Mouse (Mus musculus) thymus, postnatal 36 days (tissue): Measurements from ENCODE around the gene Ttc30a1.

Source experiments
- DNase-seq, 2 experiments: peaks; one replicate each; pipeline ENCODE4 v3.0.0; 2022; ENCODE audit warnings: mixed read lengths in 2 of 2

The Ttc30a1 gene

GRCm38 (mm10) chr2:75981440-75982081 lies at the start of gene Ttc30a1:
Ttc30a1 (minus strand) TSS chr2:75981967.
- DNase-seq, result peak; percentile 70 to 71

- no peak for DNase-seq
These were observed 48.3 kb upstream of the Ttc30a1 start for GRCm38 (mm10) chr2:76030080-76030479.

- DNase-seq, result no peak
These were observed 47.5 kb upstream of the Ttc30a1 start for GRCm38 (mm10) chr2:76029081-76029901.

- DNase-seq, result no peak
These were observed 35.1 kb upstream of the Ttc30a1 start for GRCm38 (mm10) chr2:76016890-76017289.

- DNase-seq, result no peak
These were observed 34.4 kb upstream of the Ttc30a1 start for GRCm38 (mm10) chr2:76016136-76016535.

- DNase-seq, result no peak
These were observed 33.7 kb upstream of the Ttc30a1 start for GRCm38 (mm10) chr2:76015460-76015859.

- DNase-seq, result no peak
These were observed 32.9 kb upstream of the Ttc30a1 start for GRCm38 (mm10) chr2:76014659-76015058.

- DNase-seq, result no peak
These were observed 24.4 kb upstream of the Ttc30a1 start for GRCm38 (mm10) chr2:76006194-76006593.

- DNase-seq, result no peak
These were observed 21.1 kb upstream of the Ttc30a1 start for GRCm38 (mm10) chr2:76002899-76003298.

GRCm38 (mm10) chr2:76001392-76001791 lies 19.6 kb upstream of the Ttc30a1 start:
- peak; percentile 61 to 69 for DNase-seq

- DNase-seq, result no peak
These were observed 17.9 kb upstream of the Ttc30a1 start for GRCm38 (mm10) chr2:75999636-76000035.

- DNase-seq, result no peak
These were observed 16.9 kb upstream of the Ttc30a1 start for GRCm38 (mm10) chr2:75998692-75999091.

GRCm38 (mm10) chr2:75997726-75998125 lies 16.0 kb upstream of the Ttc30a1 start:
- DNase-seq, result no peak

- DNase-seq, result no peak
These were observed 13.1 kb upstream of the Ttc30a1 start for GRCm38 (mm10) chr2:75994841-75995240.

- DNase-seq, result no peak
These were observed 9.9 kb upstream of the Ttc30a1 start for GRCm38 (mm10) chr2:75991581-75992205.

- peak; percentile 63 to 69 for DNase-seq
These were observed 9.2 kb upstream of the Ttc30a1 start for GRCm38 (mm10) chr2:75990885-75991539.

GRCm38 (mm10) chr2:75989694-75990093 lies 7.9 kb upstream of the Ttc30a1 start:
- DNase-seq, result no peak

- no peak for DNase-seq
These were observed 7.1 kb upstream of the Ttc30a1 start for GRCm38 (mm10) chr2:75988779-75989363.

- no peak for DNase-seq
These were observed 6.6 kb upstream of the Ttc30a1 start for GRCm38 (mm10) chr2:75988378-75988777.

GRCm38 (mm10) chr2:75987739-75988138 lies 6.0 kb upstream of the Ttc30a1 start:
- no peak for DNase-seq

- peak; percentile 33 to 43 for DNase-seq
These were observed 3.4 kb upstream of the Ttc30a1 start for GRCm38 (mm10) chr2:75985124-75985523.

- DNase-seq, result no peak
These were observed 2.1 kb upstream of the Ttc30a1 start for GRCm38 (mm10) chr2:75983847-75984246.

GRCm38 (mm10) chr2:75983091-75983490 lies 1.3 kb upstream of the Ttc30a1 start:
- DNase-seq, result no peak
